Mouse (Mus musculus): ENCODE measurements around the gene Syt14. TPM values are rescaled to one million over a fixed set of nuclear protein-coding genes. Genes with fewer than 3 reads are reported as not detected.
A peak's percentile ranks its signal among the peaks of the same experiment; 100 is the strongest.

Syt14 gene
- polyA plus RNA-seq, 1 experiment from 2014 or later: 3.7 TPM

GRCm38 (mm10) chr1:192854819-192855271, 180.7 kb downstream of the Syt14 start:
- peaks cover 100% of the 10 kb centered on the region for H3K27me3 ChIP-seq (ENCODE audit: low read depth, poor library complexity, severe bottlenecking)
- no peaks in the 10 kb centered on the region for H3K36me3 ChIP-seq
- no peaks in the 10 kb centered on the region for H3K9me3 ChIP-seq (replicated peaks)
- 1% methylated on average over 28 of the region's 45 CpGs for WGBS
- H3K4me1 ChIP-seq: peaks cover 55% of the 10 kb centered on the region
- peak; percentile 72 for DNase-seq (ENCODE audit: low spot score)
- peak overlapping the region; percentile 83 for H3K4me3 ChIP-seq
- H3K27ac ChIP-seq (replicated peaks): peak overlapping the region; percentile 92

DNA sequence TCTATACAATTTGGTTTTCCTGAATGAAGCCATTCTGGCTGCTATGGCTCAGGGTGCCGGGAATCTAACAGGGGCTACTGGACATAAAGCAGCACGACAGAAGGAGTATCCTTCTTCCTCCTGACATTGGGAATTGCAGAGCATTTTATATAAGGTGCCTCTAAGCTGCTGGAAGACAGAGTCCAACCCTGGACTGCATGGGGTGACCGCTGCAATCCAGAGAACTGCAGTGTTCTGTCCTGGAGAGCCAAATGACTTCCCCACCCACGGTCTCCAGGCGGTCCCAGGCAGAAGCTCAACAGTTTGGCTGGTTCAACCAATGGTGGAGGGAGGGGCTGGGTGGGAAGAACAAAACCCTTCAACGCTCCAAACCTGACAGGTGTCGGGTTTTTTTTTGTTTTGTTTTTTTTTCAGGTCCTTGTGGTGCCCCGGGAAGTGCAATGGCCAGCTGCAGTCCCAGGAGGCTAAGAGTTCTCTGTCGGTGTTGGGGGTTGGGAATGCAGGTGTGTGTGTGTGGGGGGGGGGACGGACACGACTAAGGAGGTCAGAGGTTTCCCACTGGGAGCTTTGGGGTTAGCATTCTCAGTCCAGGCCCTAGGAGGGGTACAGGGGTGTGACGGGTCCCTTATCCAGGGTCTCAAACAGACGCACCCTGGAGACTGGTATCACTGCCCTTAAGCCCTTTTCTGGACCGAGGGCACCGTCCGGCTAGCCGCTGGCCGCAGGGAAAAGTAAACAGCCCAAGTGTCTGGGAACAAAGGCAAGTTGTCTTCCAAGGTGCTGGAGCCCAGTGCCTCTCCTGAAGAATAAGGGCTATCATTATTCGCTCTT, 181.4 kb downstream of the Syt14 start:
- H3K9me3 ChIP-seq (replicated peaks): peaks cover 2% of the 10 kb centered on the region; the same call in 1 of the 2 replicates
- H3K27me3 ChIP-seq (ENCODE audit: low read depth, poor library complexity, severe bottlenecking): peaks cover 100% of the 10 kb centered on the region
- 3% methylated on average over 19 of the region's 19 CpGs for WGBS
- peaks cover 55% of the 10 kb centered on the region for H3K4me1 ChIP-seq
- H3K4me3 ChIP-seq: peak overlapping the region; percentile 83
- peak overlapping the region; percentile 92 for H3K27ac ChIP-seq (replicated peaks)
- peaks cover 4% of the 10 kb centered on the region for H3K36me3 ChIP-seq
- DNase-seq (ENCODE audit: low spot score): no peak

DNA sequence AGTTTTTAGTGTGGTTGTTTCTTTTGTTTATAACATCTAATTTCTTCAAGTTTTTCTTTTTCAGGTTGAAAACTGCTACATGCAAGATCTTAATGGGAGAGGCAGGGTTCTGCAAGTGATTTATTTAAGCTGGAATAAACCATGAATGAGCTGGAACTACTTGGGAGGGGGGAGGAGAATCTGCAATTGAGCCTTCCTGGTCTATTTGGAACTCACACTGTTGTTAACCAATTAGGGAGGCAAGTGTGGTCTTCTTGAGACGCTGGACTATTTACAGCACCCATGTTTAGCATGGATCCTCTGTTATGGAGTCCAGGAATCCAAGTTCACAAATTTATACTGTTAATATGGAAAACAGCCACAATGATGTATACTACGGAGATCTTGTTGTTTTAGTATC, 182.1 kb downstream of the Syt14 start:
- 46% methylated on average over 2 of the region's 2 CpGs for WGBS
- Histone ChIP-seq H3K27ac (replicated peaks) (no peak overlapping the region), H3K36me3 (peaks cover 11% of the 10 kb centered on the region), H3K27me3 (ENCODE audit: low read depth, poor library complexity, severe bottlenecking) (peaks cover 100% of the 10 kb centered on the region), H3K4me1 (peaks cover 61% of the 10 kb centered on the region), H3K9me3 (replicated peaks) (peaks cover 5% of the 10 kb centered on the region; the same call in 1 of the 2 replicates), H3K4me3 (0 out of 2 replicates have a peak overlapping the region, but pooled peaks have one; percentile 83)
- no peak for DNase-seq (ENCODE audit: low spot score)

GRCm38 (mm10) chr1:192852047-192852446, 183.5 kb downstream of the Syt14 start:
- H3K4me3 ChIP-seq: no peak overlapping the region

DNA sequence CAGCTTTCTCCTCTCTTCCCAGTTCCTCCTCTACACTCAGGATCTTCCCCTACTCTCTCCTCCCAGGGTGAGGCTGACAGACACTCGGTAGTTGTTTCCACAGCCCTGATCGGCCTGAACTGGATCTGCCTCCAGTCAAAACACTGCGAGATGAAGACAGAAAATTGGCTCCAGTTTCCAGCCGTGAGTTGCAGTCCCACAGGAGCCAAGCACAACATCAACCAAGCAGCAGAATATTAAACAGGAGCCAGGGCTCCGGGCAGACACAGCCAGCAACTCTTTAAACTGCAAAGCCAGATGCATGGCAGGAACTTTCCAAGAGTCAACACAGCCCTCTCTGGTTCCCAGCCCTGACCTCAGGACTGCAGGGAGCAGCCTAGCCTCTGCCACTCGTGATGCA, 183.9 kb downstream of the Syt14 start:
- peaks cover 75% of the 10 kb centered on the region for H3K4me1 ChIP-seq

More at GRCm38 (mm10) chr1:192852047-192852446, 183.5 kb downstream of the Syt14 start:
- Histone ChIP-seq H3K27ac (replicated peaks) (no peak overlapping the region), H3K4me1 (peaks cover 72% of the 10 kb centered on the region), H3K27me3 (ENCODE audit: low read depth, poor library complexity, severe bottlenecking) (peaks cover 99% of the 10 kb centered on the region), H3K9me3 (replicated peaks) (peaks cover 5% of the 10 kb centered on the region; the same call in 1 of the 2 replicates), H3K36me3 (peaks cover 11% of the 10 kb centered on the region)
- no peak for DNase-seq (ENCODE audit: low spot score)

GRCm38 (mm10) chr1:192851126-192851525, 184.4 kb downstream of the Syt14 start:
- DNase-seq (ENCODE audit: low spot score): no peak
- peaks cover 75% of the 10 kb centered on the region for H3K4me1 ChIP-seq
- WGBS: 1% methylated on average over 2 of the region's 2 CpGs
- H3K36me3 ChIP-seq: peaks cover 11% of the 10 kb centered on the region
- H3K27ac ChIP-seq (replicated peaks): peak overlapping the region; percentile 74
- peaks cover 5% of the 10 kb centered on the region; the same call in 1 of the 2 replicates for H3K9me3 ChIP-seq (replicated peaks)
- H3K4me3 ChIP-seq: peak overlapping the region; percentile 17; the same call in 1 of the 2 replicates
- peaks cover 99% of the 10 kb centered on the region for H3K27me3 ChIP-seq (ENCODE audit: low read depth, poor library complexity, severe bottlenecking)

More for the DNA sequence above, 183.9 kb downstream of the Syt14 start:
- Histone ChIP-seq H3K27ac (replicated peaks) (peak overlapping the region; percentile 74), H3K4me3 (0 out of 2 replicates have a peak overlapping the region, but pooled peaks have one; percentile 17), H3K27me3 (ENCODE audit: low read depth, poor library complexity, severe bottlenecking) (peaks cover 99% of the 10 kb centered on the region), H3K36me3 (peaks cover 11% of the 10 kb centered on the region), H3K9me3 (replicated peaks) (peaks cover 5% of the 10 kb centered on the region; the same call in 1 of the 2 replicates)
- peak; percentile 44 for DNase-seq (ENCODE audit: low spot score)
- 14% methylated on average over 6 of the region's 6 CpGs for WGBS

GRCm38 (mm10) chr1:192849616-192850015, 186.0 kb downstream of the Syt14 start:
- Histone ChIP-seq H3K27me3 (ENCODE audit: low read depth, poor library complexity, severe bottlenecking) (peaks cover 99% of the 10 kb centered on the region), H3K4me3 (no peak overlapping the region), H3K27ac (replicated peaks) (no peak overlapping the region), H3K36me3 (peaks cover 11% of the 10 kb centered on the region), H3K4me1 (peaks cover 73% of the 10 kb centered on the region), H3K9me3 (replicated peaks) (peaks cover 5% of the 10 kb centered on the region; the same call in 1 of the 2 replicates)
- no peak for DNase-seq (ENCODE audit: low spot score)
- WGBS: 90% methylated on average over 5 of the region's 5 CpGs

- peaks cover 5% of the 10 kb centered on the region; the same call in 1 of the 2 replicates for H3K9me3 ChIP-seq (replicated peaks)
- H3K27me3 ChIP-seq (ENCODE audit: low read depth, poor library complexity, severe bottlenecking): peaks cover 95% of the 10 kb centered on the region
- no peak overlapping the region for H3K4me3 ChIP-seq
- 15% methylated on average over 3 of the region's 3 CpGs for WGBS
- H3K36me3 ChIP-seq: peaks cover 11% of the 10 kb centered on the region
- no peak overlapping the region; the same call in 1 of the 2 replicates for H3K27ac ChIP-seq (replicated peaks)
- H3K4me1 ChIP-seq: peaks cover 57% of the 10 kb centered on the region
- DNase-seq (ENCODE audit: low spot score): peak; percentile 88
Observed at GRCm38 (mm10) chr1:192847254-192847653, 188.3 kb downstream of the Syt14 start.

Other genes starting within 250 kb of the Syt14 start
- gene Sertad4, start 180.0 kb downstream of the Syt14 start, polyA plus RNA-seq (2016; fragmentation: Nextera tagmentation; extraction: Ambion mirVana): 8.3 and 11.4 TPM in 2 replicates
- gene Diexf, start 94.5 kb upstream of the Syt14 start, polyA plus RNA-seq (2016; fragmentation: Nextera tagmentation; extraction: Ambion mirVana): 8.4 and 8.8 TPM in 2 replicates
- 2.3 and 2.6 TPM in 2 replicates for gene Irf6, start 117.3 kb upstream of the Syt14 start, polyA plus RNA-seq (2016; fragmentation: Nextera tagmentation; extraction: Ambion mirVana)
- gene A130010J15Rik, start 132.3 kb upstream of the Syt14 start, polyA plus RNA-seq (2016; fragmentation: Nextera tagmentation; extraction: Ambion mirVana): 16.7 and 16.9 TPM in 2 replicates
- gene Traf3ip3, start 165.9 kb upstream of the Syt14 start, polyA plus RNA-seq (2016; fragmentation: Nextera tagmentation; extraction: Ambion mirVana): 1.2 and 1.9 TPM in 2 replicates
- 0.09 and 0.17 TPM in 2 replicates for gene Lamb3, start 171.9 kb upstream of the Syt14 start, polyA plus RNA-seq (2016; fragmentation: Nextera tagmentation; extraction: Ambion mirVana)
- 0.09 TPM in 1 of 2 replicates, not detected in the other for gene Hsd11b1, start 228.3 kb upstream of the Syt14 start, polyA plus RNA-seq (2016; fragmentation: Nextera tagmentation; extraction: Ambion mirVana)
- gene G0s2, start 237.4 kb upstream of the Syt14 start, polyA plus RNA-seq (2016; fragmentation: Nextera tagmentation; extraction: Ambion mirVana): 9.0 and 10.3 TPM in 2 replicates

Data from midbrain, embryonic 10.5 days (tissue).